Mouse (Mus musculus): ENCODE results near the gene Ptger1.

Ptger1 gene

DNA sequence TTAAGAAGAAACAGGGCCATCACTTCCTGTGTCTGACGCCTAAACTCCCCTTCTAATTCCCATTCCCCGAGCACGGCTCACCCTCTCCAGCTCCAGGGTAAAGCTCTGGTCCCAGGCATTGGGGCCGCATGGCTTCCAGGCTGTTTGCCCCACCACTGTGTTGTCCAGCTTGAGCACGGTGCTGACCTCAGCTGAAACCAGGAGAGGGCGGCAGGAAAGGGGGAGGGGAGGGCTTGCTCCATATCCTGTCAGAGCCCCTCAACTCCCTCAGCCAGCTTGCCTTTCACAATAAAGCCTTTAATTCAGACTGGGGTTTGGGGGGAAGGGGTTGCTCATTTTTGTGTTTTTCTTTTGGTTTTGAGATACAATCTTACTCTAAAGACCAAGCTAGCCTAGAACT lies 14.6 kb downstream of the Ptger1 start:
- in situ Hi-C loops (cut with MboI; ENCODE audit: low pct_unique_long_range_greater_than_20kb in 1 of 2, low sequenced_read_pairs in 2 of 2, unreplicated experiment in 1 of 2): no loop called here

DNA sequence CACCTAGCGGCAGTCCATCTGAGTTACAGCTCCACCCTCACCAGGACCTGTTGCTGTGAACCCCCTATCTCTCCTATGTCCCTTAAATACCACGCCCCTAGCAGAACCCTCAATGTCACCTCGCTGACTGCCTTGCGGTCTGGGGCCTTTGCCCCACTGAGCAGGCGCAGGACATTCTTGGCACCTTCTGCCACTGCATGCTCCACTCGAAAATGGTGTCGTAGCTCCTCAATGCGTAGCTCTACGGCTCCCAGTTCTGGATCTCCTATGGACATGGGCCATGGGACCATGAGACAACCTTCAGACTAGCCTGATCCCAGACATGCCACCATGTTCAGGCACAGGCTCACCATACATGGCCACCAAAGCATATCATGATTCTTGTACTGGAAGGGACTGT lies 18.0 kb downstream of the Ptger1 start:
- in situ Hi-C loops (cut with MboI; ENCODE audit: low pct_unique_long_range_greater_than_20kb in 1 of 2, low sequenced_read_pairs in 2 of 2, unreplicated experiment in 1 of 2): no loop called here

DNA sequence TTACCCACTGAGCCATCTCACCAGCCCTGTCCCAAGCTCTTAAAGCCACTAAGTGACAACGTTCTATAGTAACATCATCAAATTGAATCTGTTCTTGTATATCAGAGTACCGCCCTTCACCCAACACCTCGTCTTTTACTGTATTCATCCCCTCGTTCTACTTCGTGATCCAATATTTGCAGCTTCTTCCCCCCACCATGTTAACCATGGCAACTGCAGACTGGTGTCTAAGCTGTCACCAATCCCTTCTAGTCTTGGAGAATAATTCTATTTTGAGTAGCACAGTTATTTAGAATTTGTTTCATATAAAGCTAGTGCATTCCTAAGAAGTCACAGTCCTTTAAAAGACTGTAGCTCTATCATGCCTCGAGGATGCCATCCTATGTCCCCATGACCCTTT lies 22.8 kb downstream of the Ptger1 start:
- in situ Hi-C loops (cut with MboI; ENCODE audit: low pct_unique_long_range_greater_than_20kb in 1 of 2, low sequenced_read_pairs in 2 of 2, unreplicated experiment in 1 of 2): no loop called here

DNA sequence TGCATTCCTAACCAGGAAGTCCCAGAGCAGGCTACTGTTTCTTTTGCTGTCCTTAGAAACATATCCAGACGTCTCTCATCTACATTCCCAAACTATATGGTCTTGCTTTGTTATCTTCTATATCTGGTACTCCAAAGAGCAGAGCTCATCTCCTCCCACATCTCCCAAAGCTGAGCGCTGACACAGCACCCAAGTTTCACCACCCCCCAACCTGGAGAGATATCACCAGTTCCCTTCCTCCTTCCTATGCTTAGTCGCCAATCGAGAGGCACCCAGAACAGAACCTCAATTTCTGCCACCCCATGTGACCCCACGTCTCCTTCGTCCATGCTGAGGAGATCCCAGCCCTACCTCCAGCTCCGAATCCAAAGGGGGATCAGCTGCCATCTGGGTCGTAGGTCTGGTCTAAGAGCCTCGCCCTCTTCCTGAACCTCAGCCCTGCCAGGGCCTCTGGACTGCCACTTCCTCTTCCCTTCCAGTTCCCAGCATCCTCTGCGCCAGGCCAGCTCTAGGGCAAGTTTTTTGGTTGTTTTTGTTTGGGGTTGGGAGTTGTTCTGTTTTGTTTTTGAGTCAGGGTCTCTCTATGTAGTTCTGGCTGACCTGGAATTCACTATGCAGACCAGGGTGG lies 27.2 kb downstream of the Ptger1 start:
- in situ Hi-C loops (cut with MboI; ENCODE audit: low pct_unique_long_range_greater_than_20kb in 1 of 2, low sequenced_read_pairs in 2 of 2, unreplicated experiment in 1 of 2): no loop called here

DNA sequence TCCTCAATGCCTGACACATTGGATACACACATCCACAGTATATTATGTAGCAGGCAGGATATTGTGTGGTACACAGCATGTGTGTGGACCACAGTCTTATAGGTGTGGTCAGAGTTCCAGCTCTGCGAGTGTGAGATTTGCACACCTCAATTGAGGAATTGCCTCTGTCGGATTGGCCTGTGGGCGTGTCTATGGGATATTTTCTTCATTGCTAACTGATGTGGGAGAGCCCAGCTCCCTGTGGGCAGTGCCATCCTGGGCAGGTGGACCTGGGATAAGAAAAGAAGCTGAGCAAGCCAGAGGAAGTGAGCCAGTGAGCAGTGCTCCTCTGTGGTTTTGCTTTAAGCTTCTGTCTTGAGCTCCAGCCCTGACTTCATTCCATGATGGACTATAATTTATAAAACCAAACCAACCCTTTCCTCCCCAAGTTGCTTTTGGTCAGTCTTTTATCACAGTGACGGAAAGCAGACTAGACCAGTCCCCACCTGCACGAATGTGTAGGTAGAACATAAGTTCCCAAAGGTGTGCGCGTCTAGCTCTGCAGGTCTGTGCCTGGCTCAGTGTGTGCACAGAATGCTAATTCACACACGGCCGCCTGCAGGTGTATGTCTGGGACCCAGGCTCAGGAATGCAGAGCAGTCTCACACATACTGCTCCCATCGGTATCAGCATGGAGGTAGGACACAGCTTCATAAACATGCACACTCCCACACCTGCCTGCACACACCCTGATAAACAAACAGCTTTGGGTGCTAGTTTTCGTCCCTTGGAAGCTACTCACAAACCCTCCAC lies 28.1 kb downstream of the Ptger1 start:
- in situ Hi-C loops (cut with MboI; ENCODE audit: low pct_unique_long_range_greater_than_20kb in 1 of 2, low sequenced_read_pairs in 2 of 2, unreplicated experiment in 1 of 2): no loop called here

GRCm38 (mm10) chr8:83695351-83696106 lies 29.1 kb downstream of the Ptger1 start:
- in situ Hi-C loops (cut with MboI; ENCODE audit: low pct_unique_long_range_greater_than_20kb in 1 of 2, low sequenced_read_pairs in 2 of 2, unreplicated experiment in 1 of 2): no loop called here

DNA sequence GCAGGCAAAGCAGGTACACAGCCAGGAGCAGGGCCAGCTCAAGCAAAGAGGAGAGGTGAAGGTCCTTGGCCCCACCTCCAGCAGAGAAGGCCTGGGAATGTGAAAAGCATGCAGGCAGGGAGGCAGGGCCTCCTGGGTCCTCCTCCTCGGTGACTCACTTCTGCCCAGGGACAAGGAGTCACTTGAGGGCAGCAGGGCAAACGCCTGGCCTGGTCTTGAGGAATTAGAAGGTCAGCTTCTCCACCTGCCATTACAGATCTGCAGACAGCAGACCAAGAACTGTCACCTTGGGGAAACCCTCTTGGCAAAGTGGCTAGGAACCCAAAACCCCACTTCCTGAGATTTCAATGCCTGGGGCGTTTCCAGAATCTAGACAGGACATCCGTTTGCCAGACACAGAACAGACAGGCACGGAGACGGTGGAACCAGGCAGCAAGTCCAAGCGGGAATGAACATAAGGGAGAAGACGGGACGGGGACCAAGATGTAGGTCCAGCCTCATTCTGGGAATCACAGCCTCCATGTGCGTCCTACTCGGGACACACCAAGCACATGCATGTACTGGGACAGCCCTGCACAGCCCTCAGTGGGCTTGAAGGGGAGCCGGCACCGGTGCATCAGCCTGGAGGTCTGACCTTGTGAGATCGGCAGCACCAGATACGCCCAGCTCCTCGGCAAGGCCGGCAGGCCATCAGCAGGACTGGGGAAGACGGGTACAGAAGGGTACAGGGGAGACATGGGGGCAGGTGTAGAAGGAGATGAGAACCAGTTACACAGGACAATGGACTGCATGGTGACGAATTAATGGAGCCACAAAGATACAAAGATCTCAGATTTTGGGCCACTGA lies 31.1 kb downstream of the Ptger1 start:
- in situ Hi-C loops (cut with MboI; ENCODE audit: low pct_unique_long_range_greater_than_20kb in 1 of 2, low sequenced_read_pairs in 2 of 2, unreplicated experiment in 1 of 2): no loop called here

- in situ Hi-C loops (cut with MboI; ENCODE audit: low pct_unique_long_range_greater_than_20kb in 1 of 2, low sequenced_read_pairs in 2 of 2, unreplicated experiment in 1 of 2): no loop called here
Measured at GRCm38 (mm10) chr8:83698291-83698660, 31.8 kb downstream of the Ptger1 start.

DNA sequence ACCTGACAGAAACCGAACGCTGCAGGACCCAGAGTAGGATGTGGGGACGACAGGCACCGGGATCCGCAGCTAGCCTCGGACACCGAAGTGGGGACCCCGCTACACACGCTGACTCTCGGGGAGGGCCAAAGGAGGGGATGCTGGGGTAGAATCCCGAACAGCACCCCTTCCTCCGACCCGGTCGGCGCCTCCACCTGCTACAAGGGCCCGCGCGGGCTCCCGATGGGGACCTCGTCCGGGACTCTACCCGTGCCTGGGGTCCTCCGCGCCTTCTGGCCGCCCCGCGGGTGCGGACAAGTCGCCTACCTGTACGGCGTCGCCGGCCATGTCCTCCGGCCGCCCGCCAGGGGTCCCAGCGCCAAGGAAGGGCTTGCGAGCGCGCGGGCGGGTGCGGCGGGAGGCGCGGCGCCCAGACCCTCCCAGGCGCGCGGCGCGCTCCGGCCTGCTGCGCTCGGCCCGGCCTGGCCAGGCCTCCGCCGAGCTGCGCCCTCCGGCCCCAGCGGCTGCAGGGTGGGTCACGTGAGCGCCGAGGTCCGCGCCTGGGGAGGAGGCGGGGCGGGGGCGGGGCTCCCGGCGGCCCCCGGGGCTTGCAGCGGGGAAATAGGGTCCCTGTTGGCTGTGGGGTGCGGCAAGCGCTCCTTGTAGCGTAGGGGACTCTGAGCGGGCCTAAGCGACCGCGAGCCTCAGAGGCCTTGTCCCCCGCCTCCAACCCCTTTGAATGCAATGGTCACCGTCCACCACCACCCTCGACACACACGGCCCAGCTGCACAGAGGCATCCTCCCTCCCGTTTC lies 32.4 kb downstream of the Ptger1 start, which contains the start of gene Pkn1:
Gene Pkn1, minus strand, starts transcription at position 519 of the 793 bp plus-strand sequence.
- in situ Hi-C loops (cut with MboI; ENCODE audit: low pct_unique_long_range_greater_than_20kb in 1 of 2, low sequenced_read_pairs in 2 of 2, unreplicated experiment in 1 of 2): no loop called here

DNA sequence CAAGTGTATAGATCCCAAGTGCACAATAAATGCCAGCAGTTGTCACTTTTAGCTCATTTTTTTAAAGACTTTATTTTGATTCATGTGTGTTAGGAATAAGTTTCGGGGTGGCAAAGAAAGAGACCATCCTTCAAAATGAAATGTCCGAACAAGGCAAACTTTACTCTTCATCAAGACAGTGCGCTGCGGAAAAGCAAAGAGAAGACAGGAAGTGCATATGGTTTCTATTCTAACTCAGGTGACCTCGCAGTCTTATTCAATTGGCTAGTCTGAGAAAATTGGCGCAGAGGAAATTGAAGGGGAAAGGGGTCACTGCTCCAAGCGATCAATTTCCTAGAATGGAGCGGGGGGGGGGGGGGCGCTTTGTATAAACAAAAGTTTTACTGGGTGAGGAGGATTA lies 33.1 kb downstream of the Ptger1 start:
- in situ Hi-C loops (cut with MboI; ENCODE audit: low pct_unique_long_range_greater_than_20kb in 1 of 2, low sequenced_read_pairs in 2 of 2, unreplicated experiment in 1 of 2): no loop called here

- in situ Hi-C loops (cut with MboI; ENCODE audit: low pct_unique_long_range_greater_than_20kb in 1 of 2, low sequenced_read_pairs in 2 of 2, unreplicated experiment in 1 of 2): no loop called here
Measured at GRCm38 (mm10) chr8:83700423-83701085, 34.1 kb downstream of the Ptger1 start.

DNA sequence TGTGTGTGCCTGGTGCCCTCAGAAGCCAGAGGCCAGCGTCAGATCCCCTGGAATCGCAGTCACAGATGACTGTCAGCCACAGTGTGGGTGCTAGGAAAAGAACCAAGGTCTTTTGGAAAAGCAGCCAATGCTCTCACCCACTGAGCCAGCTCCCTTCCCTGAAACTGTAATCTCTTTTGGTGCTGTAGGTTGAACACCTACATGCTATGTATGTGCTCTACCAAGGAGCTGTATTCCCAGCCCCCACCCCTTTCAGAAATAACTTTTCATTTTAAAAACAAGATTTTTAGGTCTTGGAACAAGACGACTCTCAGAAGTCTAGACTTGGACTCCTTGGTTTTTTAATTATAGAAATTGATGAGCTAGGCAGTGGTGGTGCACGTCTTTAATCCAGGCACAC lies 36.9 kb downstream of the Ptger1 start:
- in situ Hi-C loops (cut with MboI; ENCODE audit: low pct_unique_long_range_greater_than_20kb in 1 of 2, low sequenced_read_pairs in 2 of 2, unreplicated experiment in 1 of 2): no loop called here

- in situ Hi-C loops (cut with MboI; ENCODE audit: low pct_unique_long_range_greater_than_20kb in 1 of 2, low sequenced_read_pairs in 2 of 2, unreplicated experiment in 1 of 2): no loop called here
Measured at GRCm38 (mm10) chr8:83706411-83706810, 39.9 kb downstream of the Ptger1 start.

DNA sequence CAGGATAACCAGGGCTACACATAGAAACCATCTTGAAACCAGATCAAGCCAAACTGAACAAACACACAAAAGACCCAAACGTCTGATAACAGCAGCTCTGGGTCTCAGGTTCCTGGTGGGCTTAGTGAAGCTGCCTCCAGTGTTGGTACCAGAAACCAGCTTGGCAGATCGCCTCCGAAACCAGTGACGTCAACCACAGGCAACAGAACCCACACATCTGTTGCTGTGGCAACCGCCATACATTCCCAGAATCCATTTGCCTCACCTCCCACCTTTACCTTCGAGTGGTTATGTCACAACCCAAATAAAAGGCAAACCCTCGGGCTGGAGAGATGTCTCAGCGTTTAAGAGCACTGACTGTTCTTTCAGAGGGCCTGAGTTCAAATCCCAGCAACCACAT lies 41.1 kb downstream of the Ptger1 start:
- in situ Hi-C loops (cut with MboI; ENCODE audit: low pct_unique_long_range_greater_than_20kb in 1 of 2, low sequenced_read_pairs in 2 of 2, unreplicated experiment in 1 of 2): no loop called here

DNA sequence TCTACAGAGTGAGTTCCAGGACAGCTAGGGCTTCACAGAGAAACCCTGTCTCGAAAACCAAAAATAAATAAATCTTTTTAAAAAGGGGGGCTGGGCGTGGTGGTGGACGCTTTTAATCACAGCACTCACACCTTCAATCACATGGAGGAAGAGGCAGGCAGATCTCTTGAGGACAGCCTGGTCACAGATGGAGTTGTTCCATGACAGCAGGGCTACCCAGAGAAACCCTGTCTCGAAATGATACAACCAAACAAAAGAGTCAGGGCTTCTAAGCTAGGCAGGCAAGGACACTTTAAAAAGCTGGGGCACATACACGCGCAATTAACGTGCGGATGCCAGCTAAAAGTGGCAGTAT lies 48.2 kb downstream of the Ptger1 start:
- in situ Hi-C loops (cut with MboI; ENCODE audit: low pct_unique_long_range_greater_than_20kb in 1 of 2, low sequenced_read_pairs in 2 of 2, unreplicated experiment in 1 of 2): no loop called here

DNA sequence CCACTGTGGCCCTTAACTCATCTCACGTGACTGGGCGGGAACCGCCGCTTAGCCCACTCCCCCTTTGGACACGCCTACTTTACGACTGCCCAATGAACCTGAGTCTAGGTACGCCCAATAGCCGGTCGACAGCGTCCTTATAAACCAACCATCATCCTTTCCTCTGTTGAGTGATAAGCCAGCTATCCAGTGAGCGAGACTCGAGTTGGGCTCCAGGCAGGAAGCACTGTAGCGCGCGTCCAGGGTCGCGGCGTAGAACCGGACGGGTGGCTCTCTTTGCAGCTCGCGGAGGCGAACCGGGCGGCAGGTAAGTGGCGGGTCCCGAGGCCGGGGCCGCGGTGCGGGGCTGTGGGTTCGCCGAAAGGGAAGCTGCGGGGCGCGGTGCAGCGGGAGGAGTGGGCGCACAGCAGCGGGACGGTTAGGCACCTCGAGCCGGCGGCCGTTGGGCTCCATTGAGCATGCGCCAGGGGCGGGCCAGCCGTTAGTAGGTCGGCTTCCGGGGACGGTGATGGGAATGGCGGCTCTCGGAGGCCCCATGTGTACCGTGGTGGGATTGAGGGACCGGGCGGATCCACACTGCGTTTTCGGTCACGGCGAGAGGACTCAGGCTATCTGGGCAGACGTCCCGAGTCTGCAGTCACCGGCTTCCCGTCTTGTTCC lies 48.7 kb downstream of the Ptger1 start, which contains the start of gene Ddx39:
Gene Ddx39, plus strand, starts transcription at position 147 of the 660 bp plus-strand sequence.
- in situ Hi-C loops (cut with MboI; ENCODE audit: low pct_unique_long_range_greater_than_20kb in 1 of 2, low sequenced_read_pairs in 2 of 2, unreplicated experiment in 1 of 2): no loop called here

- in situ Hi-C loops (cut with MboI; ENCODE audit: low pct_unique_long_range_greater_than_20kb in 1 of 2, low sequenced_read_pairs in 2 of 2, unreplicated experiment in 1 of 2): no loop called here
Measured at GRCm38 (mm10) chr8:83715771-83716170, 49.3 kb downstream of the Ptger1 start.

Data from mouse embryonic stem cell (cell line).